Mouse (Mus musculus): ENCODE measurements around the gene Cadps2. TPM values are rescaled to one million over a fixed set of nuclear protein-coding genes. Genes with fewer than 3 reads are reported as not detected.

Gene Cadps2
- total RNA-seq (2023) = not detected

DNA sequence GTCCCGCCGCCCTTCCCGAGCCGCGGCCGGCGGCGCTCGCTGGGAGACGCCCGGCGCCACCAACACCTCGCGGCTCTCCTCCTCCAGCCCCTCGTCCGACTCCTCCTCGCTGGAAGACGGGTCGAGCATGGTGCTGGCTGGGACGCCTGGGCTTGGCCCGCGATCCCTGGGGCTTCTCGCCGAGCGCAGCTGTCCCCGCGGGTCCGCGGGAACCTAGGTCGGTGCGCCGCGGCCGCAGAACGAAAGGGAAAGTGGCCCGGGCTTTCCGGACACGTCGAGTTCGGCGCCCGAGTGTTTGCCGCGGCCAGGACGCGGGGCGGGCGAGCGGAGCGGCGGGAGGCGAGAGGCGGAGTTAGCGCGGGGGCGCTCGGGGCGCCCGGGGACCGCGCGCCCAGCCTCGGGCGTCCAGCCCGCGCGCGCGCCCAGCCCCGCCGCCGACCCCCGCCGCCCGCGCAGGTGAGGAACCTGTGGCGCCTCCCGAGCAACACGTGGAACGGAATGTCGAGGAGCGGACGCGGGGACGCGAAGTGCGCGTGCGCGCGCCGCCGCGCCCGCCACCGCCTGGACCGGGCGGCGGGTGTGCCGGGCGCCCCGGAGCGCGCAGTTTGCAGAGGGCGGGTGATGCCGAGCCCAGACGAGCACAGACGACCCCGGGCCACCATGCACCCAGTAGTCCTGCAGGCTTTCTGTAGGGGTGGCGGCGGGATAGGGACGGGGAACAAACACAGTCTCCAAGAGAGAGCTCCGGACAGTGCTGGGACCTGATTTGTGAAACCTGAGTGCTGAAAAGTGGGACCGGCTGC lies at the start of gene Cadps2:
Cadps2 (minus strand) TSS at position 413 of the 803 bp plus-strand sequence.

GRCm38 (mm10) chr6:23655036-23655435 lies 184.2 kb downstream of the Cadps2 start, which contains the start of gene Rnf148:
Gene Rnf148 (minus strand): TSS chr6:23655136.

GRCm38 (mm10) chr6:23650205-23650604 lies 189.0 kb downstream of the Cadps2 start, which contains the start of gene Rnf133:
Gene Rnf133 (minus strand): TSS chr6:23650305.

GRCm38 (mm10) chr6:23248313-23249052 lies 590.7 kb downstream of the Cadps2 start, which contains the start of gene Fezf1:
Gene Fezf1 (minus strand): TSS chr6:23248362.

Other genes starting within 250 kb of the Cadps2 start
- not detected for gene Rnf133, start 189.1 kb downstream of the Cadps2 start, total RNA-seq (2023)
- gene Rnf148, start 184.3 kb downstream of the Cadps2 start, total RNA-seq (2023) = not detected
- gene Tas2r118, start 130.6 kb upstream of the Cadps2 start, total RNA-seq (2023) = not detected